ENCODE assay signal across 8 mouse cellular contexts in genomic region chr5:129583761-129584582, GRCm38 (mm10). TPM values are rescaled to one million over a fixed set of nuclear protein-coding genes. Genes with fewer than 3 reads are reported as not detected.
DNase-seq lines count a peak whose midpoint lies in the region; ATAC-seq lines count a peak whose summit lies in the region.

Mmp17 (plus strand) TSS chr5:129584169.

- peak within 1 kb of the TSS; percentile 66 for H3K4me3 ChIP-seq in intestine, embryonic 15.5 days (replicated peaks)

- H3K27me3 ChIP-seq in intestine, embryonic 15.5 days (replicated peaks), result peaks cover 34% of the 10 kb centered on the region

- under 1% methylated on average over 80 of the region's 80 CpGs for WGBS in intestine, embryonic 15.5 days

- no peaks in the 10 kb centered on the region for H3K9me3 ChIP-seq in intestine, embryonic 15.5 days

- ATAC-seq in intestine, embryonic 15.5 days, result peak; percentile 95
- peak; percentile 81 for ATAC-seq in megakaryocyte-erythroid progenitor cell, adult 5-6 weeks (replicated peaks; ENCODE audit: low FRiP score, low TSS enrichment, poor library complexity, severe bottlenecking)

- intact Hi-C loops in left cerebral cortex, postnatal 14 days (cut with DNase I), result loop anchor here (2.0 to 5.0 kb wide), 3 partner anchors 82 to 521 kb away; partner anchors contain the start of gene Sfswap

- DNase-seq in adrenal gland, postnatal 10 days, result peak; percentile 91
- peak; percentile 91 for DNase-seq in embryo, embryonic 9.5 days (ENCODE audit: extremely low spot score)
- DNase-seq in gastrocnemius, postnatal 4 days (ENCODE audit: low spot score in 2 of 2), result peak; percentile 74 to 83
- peak; percentile 90 to 93 for DNase-seq in left cerebral cortex, postnatal 14 days (ENCODE audit: low spot score in 2 of 2)
- DNase-seq in right cerebral cortex, postnatal 14 days, result peak; percentile 88
- peak; percentile 84 for DNase-seq in urinary bladder, postnatal 25 days (ENCODE audit: low spot score)

- H3K4me1 ChIP-seq in intestine, embryonic 15.5 days (replicated peaks), result peaks cover 27% of the 10 kb centered on the region

- H3K36me3 ChIP-seq in intestine, embryonic 15.5 days, result no peaks in the 10 kb centered on the region

- peak within 1 kb of the TSS; percentile 56 for H3K9ac ChIP-seq in intestine, embryonic 15.5 days

- peak within 1 kb of the TSS; percentile 98 for H3K4me2 ChIP-seq in intestine, embryonic 15.5 days (replicated peaks)

- peak within 1 kb of the TSS; percentile 57; the same call in 1 of the 2 replicates for H3K27ac ChIP-seq in intestine, embryonic 15.5 days

RNA-seq across cellular contexts. Expression of gene Mmp17, which starts in this region (rescaled TPM):
- 1 to 10 TPM; 1.3 to 2.4 TPM for total RNA-seq in adrenal gland, postnatal 10 days (2021)
- 1 to 10 TPM; 1.8 to 2.2 TPM for total RNA-seq in gastrocnemius, postnatal 4 days (2021)
- polyA plus RNA-seq in intestine, embryonic 15.5 days (2015; fragmentation: Nextera tagmentation; extraction: Ambion mirVana), result 4.0 and 4.6 TPM in 2 replicates
- total RNA-seq in left cerebral cortex, postnatal 14 days (2021), result 10 to 100 TPM; 91.1 to 94.9 TPM
- total RNA-seq in megakaryocyte-erythroid progenitor cell, adult 5-6 weeks (2014; fragmentation: Nextera tagmentation), result 0.40 TPM in 1 of 2 replicates, not detected in the other
- total RNA-seq in megakaryocyte-erythroid progenitor cell, adult 5-6 weeks (2017), result not detected in 2 replicates

Comparison
In these comparisons a context has a peak if more than half of its experiments do, and no peak if none do; other contexts are left out.
1. Peak in every context shown above with its lines: DNase-seq, ATAC-seq, H3K4me3 ChIP-seq and H3K27ac ChIP-seq.
2. RNA of gene Mmp17 (total RNA-seq): 91.1 to 94.9 TPM in left cerebral cortex, postnatal 14 days; 1.3 to 2.4 TPM in adrenal gland, postnatal 10 days, 1.8 to 2.2 TPM in gastrocnemius, postnatal 4 days and 0.40 TPM in megakaryocyte-erythroid progenitor cell, adult 5-6 weeks; every median in the first group is over 10 times any median in the second.
3. Peak in ATAC-seq in megakaryocyte-erythroid progenitor cell, adult 5-6 weeks; RNA of the gene not detected or under 1 TPM.